Mouse (Mus musculus): Measurements from ENCODE around the gene Tiam1.

Gene Tiam1

GRCm38 (mm10) chr16:90143760-90144516, at the start of gene Tiam1:
Gene Tiam1, minus strand, starts transcription at chr16:90143769.
- DNase-seq (ENCODE audit: low spot score in 2 of 2): peak; percentile 97

- no peak for DNase-seq (ENCODE audit: low spot score in 2 of 2)
These were observed 47.7 kb upstream of the Tiam1 start for GRCm38 (mm10) chr16:90191289-90191688.

- DNase-seq (ENCODE audit: low spot score in 2 of 2): no peak
These were observed 43.9 kb upstream of the Tiam1 start for GRCm38 (mm10) chr16:90187453-90187852.

GRCm38 (mm10) chr16:90185928-90186588, 42.5 kb upstream of the Tiam1 start:
- DNase-seq (ENCODE audit: low spot score in 2 of 2): peak; percentile 79 to 90

- DNase-seq (ENCODE audit: low spot score in 2 of 2): no peak
These were observed 40.6 kb upstream of the Tiam1 start for GRCm38 (mm10) chr16:90184135-90184534.

GRCm38 (mm10) chr16:90181673-90182072, 38.1 kb upstream of the Tiam1 start:
- DNase-seq (ENCODE audit: low spot score in 2 of 2): no peak

- DNase-seq (ENCODE audit: low spot score in 2 of 2): no peak
These were observed 37.4 kb upstream of the Tiam1 start for GRCm38 (mm10) chr16:90180975-90181374.

GRCm38 (mm10) chr16:90179892-90180291, 36.3 kb upstream of the Tiam1 start:
- no peak for DNase-seq (ENCODE audit: low spot score in 2 of 2)

- no peak for DNase-seq (ENCODE audit: low spot score in 2 of 2)
These were observed 34.8 kb upstream of the Tiam1 start for GRCm38 (mm10) chr16:90178404-90178803.

GRCm38 (mm10) chr16:90177425-90177824, 33.9 kb upstream of the Tiam1 start:
- DNase-seq (ENCODE audit: low spot score in 2 of 2): no peak

- DNase-seq (ENCODE audit: low spot score in 2 of 2): peak; percentile 46 to 53
These were observed 32.9 kb upstream of the Tiam1 start for GRCm38 (mm10) chr16:90176472-90176871.

GRCm38 (mm10) chr16:90171416-90171815, 27.8 kb upstream of the Tiam1 start:
- DNase-seq (ENCODE audit: low spot score in 2 of 2): no peak

- no peak for DNase-seq (ENCODE audit: low spot score in 2 of 2)
These were observed 27.1 kb upstream of the Tiam1 start for GRCm38 (mm10) chr16:90170676-90171075.

GRCm38 (mm10) chr16:90169863-90170630, 26.5 kb upstream of the Tiam1 start:
- no peak for DNase-seq (ENCODE audit: low spot score in 2 of 2)

GRCm38 (mm10) chr16:90167646-90168045, 24.1 kb upstream of the Tiam1 start:
- peak; percentile 74 to 82 for DNase-seq (ENCODE audit: low spot score in 2 of 2)

GRCm38 (mm10) chr16:90165435-90165834, 21.9 kb upstream of the Tiam1 start:
- no peak for DNase-seq (ENCODE audit: low spot score in 2 of 2)

- DNase-seq (ENCODE audit: low spot score in 2 of 2): no peak
These were observed 21.4 kb upstream of the Tiam1 start for GRCm38 (mm10) chr16:90164942-90165341.

- no peak for DNase-seq (ENCODE audit: low spot score in 2 of 2)
These were observed 11.5 kb upstream of the Tiam1 start for GRCm38 (mm10) chr16:90155080-90155479.

- no peak for DNase-seq (ENCODE audit: low spot score in 2 of 2)
These were observed 7.3 kb upstream of the Tiam1 start for GRCm38 (mm10) chr16:90150820-90151219.

- DNase-seq (ENCODE audit: low spot score in 2 of 2): no peak
These were observed 6.6 kb upstream of the Tiam1 start for GRCm38 (mm10) chr16:90150126-90150525.

- DNase-seq (ENCODE audit: low spot score in 2 of 2): no peak
These were observed 5.8 kb upstream of the Tiam1 start for GRCm38 (mm10) chr16:90149335-90149734.

- DNase-seq (ENCODE audit: low spot score in 2 of 2): no peak
These were observed 1.7 kb upstream of the Tiam1 start for GRCm38 (mm10) chr16:90145244-90145643.
